Mouse (Mus musculus) hindbrain, embryonic 16.5 days (tissue): ENCODE results near the gene Ccl17. TPM values are rescaled to one million over a fixed set of nuclear protein-coding genes. Genes with fewer than 3 reads are reported as not detected.
"Not testable (repeated sequence)": the region's sequence is repeated elsewhere in the genome, so short reads cannot be mapped to it uniquely, and the experiment has no call there.

ENCODE experiments used
- ATAC-seq: fragments of 200-750 bp; cut with Nextera tagmentation; 2 replicates; pipeline ENCODE4 v1.8.0; 2017; ENCODE audit warnings: moderate TSS enrichment, moderate library complexity
- H3K27ac ChIP-seq: fragments of 300-500 bp; sonication (generic); 2 replicates; pipeline ENCODE4 v1.5.1; 2014; ENCODE audit warnings: low read depth, mild to moderate bottlenecking, control low read depth, low read length, moderate library complexity
- H3K27me3 ChIP-seq: fragments of 300-500 bp; sonication (generic); replicated peaks from 2 replicates; pipeline ENCODE4 v1.6.1; 2014; ENCODE audit warnings: low read length; ENCODE audit not compliant: control insufficient read depth, insufficient read depth
- H3K36me3 ChIP-seq: fragments of 300-500 bp; sonication (generic); 2 replicates; pipeline ENCODE4 v1.6.1; 2014; ENCODE audit warnings: mild to moderate bottlenecking, low read length, moderate library complexity, mixed read lengths; ENCODE audit not compliant: control insufficient read depth, insufficient read depth
- H3K4me1 ChIP-seq: fragments of 300-500 bp; sonication (generic); 2 replicates; pipeline ENCODE4 v1.6.1; 2014; ENCODE audit warnings: low read depth, low read length; ENCODE audit not compliant: control insufficient read depth, insufficient read depth
- H3K4me2 ChIP-seq: fragments of 300-500 bp; sonication (generic); 2 replicates; pipeline ENCODE4 v1.6.1; 2014; ENCODE audit warnings: mild to moderate bottlenecking, low read length, control low read depth, moderate library complexity
- H3K4me3 ChIP-seq: fragments of 300-500 bp; sonication (generic); 2 replicates; pipeline ENCODE4 v1.5.1; 2014; ENCODE audit warnings: mild to moderate bottlenecking, low read length, control low read depth, moderate library complexity
- H3K9ac ChIP-seq: fragments of 300-500 bp; sonication (generic); 2 replicates; pipeline ENCODE4 v1.6.1; 2014; ENCODE audit warnings: low read depth, mild to moderate bottlenecking, control low read depth, low read length, moderate library complexity
- H3K9me3 ChIP-seq: fragments of 300-500 bp; sonication (generic); 2 replicates; pipeline ENCODE4 v1.6.1; 2014; ENCODE audit warnings: mild to moderate bottlenecking, low read length, moderate library complexity; ENCODE audit not compliant: control insufficient read depth
- WGBS: fragments of 180-500 bp; shearing (Covaris S2); extraction: QIAGEN DNeasy Blood & Tissue Kit; methylation state at CpG from one replicate; pipeline ENCODE4 v1.1.7; 2014; 5-methylcytosine and 5-hydroxymethylcytosine counted together
- polyA plus RNA-seq: library from polyadenylated mRNA; unstranded; fragments of >200 nt; fragmentation: Nextera tagmentation; extraction: Ambion mirVana; gene quantifications from 2 replicates; pipeline ENCODE4 v1.2.1, GENCODE M21; 2015

The Ccl17 gene
- polyA plus RNA-seq, 1 experiment from 2014 or later: 0.79 TPM

GRCm38 (mm10) chr8:94835751-94836150 is 25.5 kb downstream of the Ccl17 start:
- not testable (repeated sequence) for H3K36me3 ChIP-seq, H3K27me3 ChIP-seq, H3K9me3 ChIP-seq, H3K9ac ChIP-seq, H3K4me2 ChIP-seq, H3K4me3 ChIP-seq, H3K27ac ChIP-seq, ATAC-seq
- H3K4me1 ChIP-seq: peaks cover 15% of the 10 kb centered on the region
- 97% methylated on average over 13 of the region's 13 CpGs for WGBS

- H3K27ac ChIP-seq: no peak overlapping the region
- peak overlapping the region; percentile 58; the same call in 1 of the 2 replicates for H3K4me3 ChIP-seq
- no peaks in the 10 kb centered on the region for H3K27me3 ChIP-seq
- peak overlapping the region; percentile 5; the same call in 1 of the 2 replicates for H3K9ac ChIP-seq
- H3K4me1 ChIP-seq: peaks cover 15% of the 10 kb centered on the region
- 80% methylated on average over 11 of the region's 11 CpGs for whole genome bisulfite sequencing
- peaks cover 2% of the 10 kb centered on the region for H3K36me3 ChIP-seq
- peak overlapping the region; percentile 85 for H3K4me2 ChIP-seq
- no peaks in the 10 kb centered on the region for H3K9me3 ChIP-seq
- ATAC-seq: no peak
Measured at GRCm38 (mm10) chr8:94836456-94837240, 26.4 kb downstream of the Ccl17 start.

GRCm38 (mm10) chr8:94837662-94838574 is 27.7 kb downstream of the Ccl17 start, which contains the start of the genes Coq9 and Ciapin1:
TSS of gene Coq9 (plus strand) at chr8:94838321.
TSS of gene Ciapin1 (minus strand) at chr8:94838358.
- ATAC-seq: peak; percentile 98
- Histone ChIP-seq H3K9me3 (no peaks in the 10 kb centered on the region), H3K27me3 (no peaks in the 10 kb centered on the region), H3K36me3 (no peaks in the 10 kb centered on the region), H3K27ac (peak within 1 kb of the TSS; percentile 94), H3K4me2 (peak within 1 kb of the TSS; percentile 85), H3K4me1 (peaks cover 15% of the 10 kb centered on the region), H3K9ac (peak within 1 kb of the TSS; percentile 90), H3K4me3 (peak within 1 kb of the TSS; percentile 58)
- WGBS: 1% methylated on average over 80 of the region's 82 CpGs

- under 1% methylated on average over 24 of the region's 24 CpGs for WGBS
- peaks cover 15% of the 10 kb centered on the region for H3K4me1 ChIP-seq
Measured at GRCm38 (mm10) chr8:94838600-94838999, 28.3 kb downstream of the Ccl17 start.

GRCm38 (mm10) chr8:94841183-94841582 is 30.9 kb downstream of the Ccl17 start:
- Histone ChIP-seq H3K36me3 (peaks cover 11% of the 10 kb centered on the region; the same call in 1 of the 2 replicates), H3K4me2 (no peak overlapping the region), H3K9me3 (no peaks in the 10 kb centered on the region), H3K9ac (no peak overlapping the region), H3K4me3 (no peak overlapping the region), H3K27ac (no peak overlapping the region), H3K27me3 (no peaks in the 10 kb centered on the region), H3K4me1 (peaks cover 15% of the 10 kb centered on the region)
- no peak for ATAC-seq
- WGBS: 58% methylated on average over 2 of the region's 2 CpGs

More at GRCm38 (mm10) chr8:94838600-94838999, 28.3 kb downstream of the Ccl17 start:
- Histone ChIP-seq H3K27me3 (no peaks in the 10 kb centered on the region), H3K9me3 (no peaks in the 10 kb centered on the region), H3K4me2 (peak overlapping the region; percentile 74), H3K36me3 (no peaks in the 10 kb centered on the region), H3K4me3 (peak overlapping the region; percentile 58), H3K27ac (peak overlapping the region; percentile 94), H3K9ac (peak overlapping the region; percentile 90)
- ATAC-seq: peak; percentile 62

GRCm38 (mm10) chr8:94850049-94850448 is 39.8 kb downstream of the Ccl17 start:
- no peak overlapping the region for H3K4me3 ChIP-seq
- no peak overlapping the region for H3K27ac ChIP-seq
- no peaks in the 10 kb centered on the region for H3K27me3 ChIP-seq
- H3K9ac ChIP-seq: no peak overlapping the region
- no peak for ATAC-seq
- no peaks in the 10 kb centered on the region for H3K9me3 ChIP-seq
- H3K4me1 ChIP-seq: no peaks in the 10 kb centered on the region
- 94% methylated on average over 5 of the region's 5 CpGs for WGBS
- H3K36me3 ChIP-seq: peaks cover 41% of the 10 kb centered on the region
- H3K4me2 ChIP-seq: no peak overlapping the region

- WGBS: 90% methylated on average over 11 of the region's 11 CpGs
- H3K27ac ChIP-seq, H3K9me3 ChIP-seq, H3K27me3 ChIP-seq, H3K4me2 ChIP-seq, ATAC-seq, H3K4me3 ChIP-seq, H3K9ac ChIP-seq: not testable (repeated sequence)
- peaks cover 34% of the 10 kb centered on the region for H3K36me3 ChIP-seq
- peaks cover 16% of the 10 kb centered on the region for H3K4me1 ChIP-seq
Measured at GRCm38 (mm10) chr8:94854761-94855160, 44.5 kb downstream of the Ccl17 start.

- ATAC-seq: no peak
- 30% methylated on average over 5 of the region's 5 CpGs for WGBS
- no peak overlapping the region for H3K9ac ChIP-seq
- no peaks in the 10 kb centered on the region for H3K27me3 ChIP-seq
- peaks cover 16% of the 10 kb centered on the region for H3K4me1 ChIP-seq
- peak overlapping the region; percentile 31 for H3K4me2 ChIP-seq
- no peaks in the 10 kb centered on the region for H3K9me3 ChIP-seq
- peaks cover 22% of the 10 kb centered on the region for H3K36me3 ChIP-seq
- H3K4me3 ChIP-seq: no peak overlapping the region; the same call in 1 of the 2 replicates
- H3K27ac ChIP-seq: no peak overlapping the region
Measured at GRCm38 (mm10) chr8:94857011-94857345, 46.7 kb downstream of the Ccl17 start.
